Mouse (Mus musculus): ENCODE results near the gene Slc39a11. TPM values are rescaled to one million over a fixed set of nuclear protein-coding genes. Genes with fewer than 3 reads are reported as not detected.

Gene Slc39a11
- polyA plus RNA-seq, 1 experiment, result 10.4 TPM

GRCm38 (mm10) chr11:113418921-113419655 lies 230.8 kb downstream of the Slc39a11 start:
- no peak for TF ChIP-seq GATA1 (IDR thresholded peaks at IDR 0.05; ENCODE audit: low read length)

GRCm38 (mm10) chr11:113417948-113418347 lies 231.9 kb downstream of the Slc39a11 start:
- TF ChIP-seq GATA1 (IDR thresholded peaks at IDR 0.05; ENCODE audit: low read length), result no peak

- no peak for TF ChIP-seq GATA1 (IDR thresholded peaks at IDR 0.05; ENCODE audit: low read length)
Measured at GRCm38 (mm10) chr11:113412545-113412944, 237.3 kb downstream of the Slc39a11 start.

GRCm38 (mm10) chr11:113411798-113412197 lies 238.1 kb downstream of the Slc39a11 start:
- no peak for TF ChIP-seq GATA1 (IDR thresholded peaks at IDR 0.05; ENCODE audit: low read length)

- no peak for TF ChIP-seq GATA1 (IDR thresholded peaks at IDR 0.05; ENCODE audit: low read length)
Measured at GRCm38 (mm10) chr11:113409121-113409520, 240.8 kb downstream of the Slc39a11 start.

GRCm38 (mm10) chr11:113407474-113407873 lies 242.4 kb downstream of the Slc39a11 start:
- no peak for TF ChIP-seq GATA1 (IDR thresholded peaks at IDR 0.05; ENCODE audit: low read length)

GRCm38 (mm10) chr11:113400868-113401267 lies 249.0 kb downstream of the Slc39a11 start:
- TF ChIP-seq GATA1 (IDR thresholded peaks at IDR 0.05; ENCODE audit: low read length), result no peak

GRCm38 (mm10) chr11:113399601-113400000 lies 250.3 kb downstream of the Slc39a11 start:
- TF ChIP-seq GATA1 (IDR thresholded peaks at IDR 0.05; ENCODE audit: low read length), result no peak

- TF ChIP-seq GATA1 (IDR thresholded peaks at IDR 0.05; ENCODE audit: low read length), result no peak
Measured at GRCm38 (mm10) chr11:113397394-113397793, 252.5 kb downstream of the Slc39a11 start.

- no peak for TF ChIP-seq GATA1 (IDR thresholded peaks at IDR 0.05; ENCODE audit: low read length)
Measured at GRCm38 (mm10) chr11:113393366-113394150, 256.3 kb downstream of the Slc39a11 start.

- TF ChIP-seq GATA1 (IDR thresholded peaks at IDR 0.05; ENCODE audit: low read length), result no peak
Measured at GRCm38 (mm10) chr11:113391664-113392063, 258.2 kb downstream of the Slc39a11 start.

- TF ChIP-seq GATA1 (IDR thresholded peaks at IDR 0.05; ENCODE audit: low read length), result no peak
Measured at GRCm38 (mm10) chr11:113389637-113390036, 260.2 kb downstream of the Slc39a11 start.

GRCm38 (mm10) chr11:113382674-113383571 lies 267.0 kb downstream of the Slc39a11 start:
- no peak for TF ChIP-seq GATA1 (IDR thresholded peaks at IDR 0.05; ENCODE audit: low read length)

- TF ChIP-seq GATA1 (IDR thresholded peaks at IDR 0.05; ENCODE audit: low read length), result no peak
Measured at GRCm38 (mm10) chr11:113381550-113381949, 268.3 kb downstream of the Slc39a11 start.

- TF ChIP-seq GATA1 (IDR thresholded peaks at IDR 0.05; ENCODE audit: low read length), result no peak
Measured at GRCm38 (mm10) chr11:113378867-113379266, 271.0 kb downstream of the Slc39a11 start.

- no peak for TF ChIP-seq GATA1 (IDR thresholded peaks at IDR 0.05; ENCODE audit: low read length)
Measured at GRCm38 (mm10) chr11:113376066-113376465, 273.8 kb downstream of the Slc39a11 start.
